20 mouse cellular contexts compared by ENCODE assay signal in genomic region chr2:31493243-31493642, GRCm38 (mm10). TPM values are rescaled to one million over a fixed set of nuclear protein-coding genes. Genes with fewer than 3 reads are reported as not detected.
DNase-seq lines count a peak whose midpoint lies in the region; ATAC-seq lines count a peak whose summit lies in the region.
"Had no signal": no experiment of that assay in that cellular context is flagged by ENCODE, and none has a peak within 500 bp of the region (broad histone marks: within the 10 kb centered on the region; RNA-seq: fewer than 3 reads in every experiment).

No protein-coding gene starts in this region.

- H3K9ac ChIP-seq in hindbrain, embryonic 13.5 days, result peak overlapping the region; percentile 13; the same call in 1 of the 2 replicates
- H3K9ac ChIP-seq in hindbrain, embryonic 12.5 days, result no peak overlapping the region
- H3K9ac ChIP-seq in neural tube, embryonic 12.5 days, result no peak overlapping the region
- no peak overlapping the region for H3K9ac ChIP-seq in forebrain, embryonic 13.5 days
- H3K9ac ChIP-seq: embryonic facial prominence, embryonic 13.5 days; heart, embryonic 15.5 days had no signal

- H3K9me3 ChIP-seq in hindbrain, embryonic 13.5 days, result no peaks in the 10 kb centered on the region
- no peaks in the 10 kb centered on the region for H3K9me3 ChIP-seq in hindbrain, embryonic 12.5 days (replicated peaks)
- no peaks in the 10 kb centered on the region for H3K9me3 ChIP-seq in neural tube, embryonic 12.5 days
- no peaks in the 10 kb centered on the region for H3K9me3 ChIP-seq in embryonic facial prominence, embryonic 10.5 days
- H3K9me3 ChIP-seq in forebrain, embryonic 13.5 days (replicated peaks), result no peaks in the 10 kb centered on the region
- H3K9me3 ChIP-seq: embryonic facial prominence, embryonic 13.5 days; heart, embryonic 15.5 days had no signal

- H3K27ac ChIP-seq in hindbrain, embryonic 13.5 days, result no peak overlapping the region
- no peak overlapping the region for H3K27ac ChIP-seq in hindbrain, embryonic 12.5 days
- peak overlapping the region; percentile 4; the same call in 1 of the 2 replicates for H3K27ac ChIP-seq in neural tube, embryonic 12.5 days
- peak overlapping the region; percentile 31; the same call in 1 of the 2 replicates for H3K27ac ChIP-seq in embryonic facial prominence, embryonic 10.5 days (replicated peaks)
- H3K27ac ChIP-seq in forebrain, embryonic 13.5 days, result no peak overlapping the region
- H3K27ac ChIP-seq: embryonic facial prominence, embryonic 13.5 days; heart, embryonic 15.5 days; hindbrain, postnatal 0 days had no signal

- no peak for DNase-seq in neural tube, embryonic 10.5 days (ENCODE audit: extremely low spot score, low spot score)
- no peak for DNase-seq in embryonic facial prominence, embryonic 10.5 days (ENCODE audit: low spot score)
- DNase-seq in lung, postnatal 36 days, result no peak
- DNase-seq: adrenal gland, adult 8-10 months; adrenal gland, postnatal 36 days; cerebellum, adult 11 months; cerebellum, adult 8-10 months; cerebellum, postnatal 14 days; gastrocnemius, postnatal 10 days; heart, adult 18-20 months; heart, postnatal 14 days had no signal

- no peaks in the 10 kb centered on the region for H3K36me3 ChIP-seq in hindbrain, embryonic 13.5 days
- no peaks in the 10 kb centered on the region for H3K36me3 ChIP-seq in hindbrain, embryonic 12.5 days
- no peaks in the 10 kb centered on the region for H3K36me3 ChIP-seq in neural tube, embryonic 12.5 days
- no peaks in the 10 kb centered on the region for H3K36me3 ChIP-seq in embryonic facial prominence, embryonic 10.5 days (replicated peaks)
- no peaks in the 10 kb centered on the region for H3K36me3 ChIP-seq in forebrain, embryonic 13.5 days (ENCODE audit: poor library complexity, severe bottlenecking)
- H3K36me3 ChIP-seq: embryonic facial prominence, embryonic 13.5 days; heart, embryonic 15.5 days had no signal

- no peak overlapping the region for H3K4me2 ChIP-seq in hindbrain, embryonic 13.5 days
- no peak overlapping the region for H3K4me2 ChIP-seq in hindbrain, embryonic 12.5 days (replicated peaks)
- H3K4me2 ChIP-seq in neural tube, embryonic 12.5 days (replicated peaks), result 0 out of 2 replicates have a peak overlapping the region, but pooled peaks have one; percentile 5
- peak overlapping the region; percentile 6; the same call in 1 of the 2 replicates for H3K4me2 ChIP-seq in forebrain, embryonic 13.5 days
- H3K4me2 ChIP-seq: embryonic facial prominence, embryonic 13.5 days; heart, embryonic 11.5 days; heart, embryonic 15.5 days had no signal

- H3K4me1 ChIP-seq in hindbrain, embryonic 13.5 days (replicated peaks), result peaks cover 63% of the 10 kb centered on the region
- peaks cover 71% of the 10 kb centered on the region for H3K4me1 ChIP-seq in hindbrain, embryonic 12.5 days
- H3K4me1 ChIP-seq in neural tube, embryonic 12.5 days, result peaks cover 63% of the 10 kb centered on the region
- peaks cover 71% of the 10 kb centered on the region for H3K4me1 ChIP-seq in embryonic facial prominence, embryonic 10.5 days
- H3K4me1 ChIP-seq in forebrain, embryonic 13.5 days, result peaks cover 60% of the 10 kb centered on the region
- H3K4me1 ChIP-seq: heart, embryonic 15.5 days had no signal

- H3K27me3 ChIP-seq in hindbrain, embryonic 13.5 days, result peaks cover 92% of the 10 kb centered on the region
- peaks cover 92% of the 10 kb centered on the region for H3K27me3 ChIP-seq in hindbrain, embryonic 12.5 days
- peaks cover 85% of the 10 kb centered on the region for H3K27me3 ChIP-seq in neural tube, embryonic 12.5 days (replicated peaks)
- peaks cover 95% of the 10 kb centered on the region for H3K27me3 ChIP-seq in embryonic facial prominence, embryonic 10.5 days (replicated peaks; ENCODE audit: low read depth, poor library complexity, severe bottlenecking)
- peaks cover 99% of the 10 kb centered on the region for H3K27me3 ChIP-seq in forebrain, embryonic 13.5 days

- 33% methylated on average over 11 of the region's 11 CpGs for WGBS in hindbrain, embryonic 13.5 days
- WGBS in hindbrain, embryonic 12.5 days, result 48% methylated on average over 11 of the region's 11 CpGs
- 21% methylated on average over 11 of the region's 11 CpGs for WGBS in neural tube, embryonic 12.5 days
- WGBS in embryonic facial prominence, embryonic 10.5 days, result 37% methylated on average over 11 of the region's 11 CpGs
- WGBS in forebrain, embryonic 13.5 days, result 8% methylated on average over 11 of the region's 11 CpGs

- H3K4me3 ChIP-seq in hindbrain, embryonic 13.5 days, result no peak overlapping the region
- H3K4me3 ChIP-seq in hindbrain, embryonic 12.5 days, result no peak overlapping the region
- no peak overlapping the region for H3K4me3 ChIP-seq in neural tube, embryonic 12.5 days
- no peak overlapping the region for H3K4me3 ChIP-seq in embryonic facial prominence, embryonic 10.5 days
- H3K4me3 ChIP-seq in forebrain, embryonic 13.5 days, result no peak overlapping the region
- H3K4me3 ChIP-seq: embryonic facial prominence, embryonic 13.5 days; heart, embryonic 15.5 days had no signal

- ATAC-seq in hindbrain, embryonic 13.5 days (ENCODE audit: low FRiP score), result no peak
- no peak for ATAC-seq in hindbrain, embryonic 12.5 days (ENCODE audit: low FRiP score)
- no peak for ATAC-seq in neural tube, embryonic 12.5 days (ENCODE audit: low FRiP score, low read depth)
- peak; percentile 36; the same call in 1 of the 2 replicates for ATAC-seq in forebrain, embryonic 13.5 days
- no peak for ATAC-seq in monocyte, adult 5-6 weeks (replicated peaks; ENCODE audit: insufficient number of reproducible peaks, low FRiP score, low TSS enrichment, poor library complexity, severe bottlenecking)
- ATAC-seq: hindbrain, postnatal 0 days had no signal

RNA-seq across cellular contexts. Expression of gene Ass1, which starts 23.2 kb away (rescaled TPM):
- polyA plus RNA-seq in hindbrain, embryonic 13.5 days (2015; fragmentation: Nextera tagmentation; extraction: Ambion mirVana), result 8.0 TPM in 2 replicates
- 7.2 and 7.7 TPM in 2 replicates for polyA plus RNA-seq in hindbrain, embryonic 12.5 days (2016; fragmentation: Nextera tagmentation; extraction: Ambion mirVana)
- polyA plus RNA-seq in neural tube, embryonic 12.5 days (2016; fragmentation: Nextera tagmentation; extraction: Ambion mirVana), result 27.3 and 33.0 TPM in 2 replicates
- 13.0 and 16.1 TPM in 2 replicates for polyA plus RNA-seq in embryonic facial prominence, embryonic 10.5 days (2016; fragmentation: Nextera tagmentation; extraction: Ambion mirVana)
- 5.6 and 5.9 TPM in 2 replicates for polyA plus RNA-seq in forebrain, embryonic 13.5 days (2015; fragmentation: Nextera tagmentation; extraction: Ambion mirVana)
- total RNA-seq in monocyte, adult 5-6 weeks (2017), result 13.5 to 30.9 TPM (median 19.7 TPM) in 3 replicates

Comparison
In these comparisons a context has a peak if more than half of its experiments do, and no peak if none do; other contexts are left out.
1. H3K27ac ChIP-seq: peak in neural tube, embryonic 12.5 days (single experiment) and embryonic facial prominence, embryonic 10.5 days (single experiment); none in hindbrain, embryonic 13.5 days (single experiment), hindbrain, embryonic 12.5 days (single experiment) and forebrain, embryonic 13.5 days (single experiment).
2. H3K4me2 ChIP-seq: peak in neural tube, embryonic 12.5 days (single experiment) and forebrain, embryonic 13.5 days (single experiment); none in hindbrain, embryonic 13.5 days (single experiment) and hindbrain, embryonic 12.5 days (single experiment).